Mouse (Mus musculus): Measurements from ENCODE around the gene Gdpd1. TPM values are rescaled to one million over a fixed set of nuclear protein-coding genes. Genes with fewer than 3 reads are reported as not detected.

Gdpd1 gene
- polyA plus RNA-seq, 1 experiment from 2014 or later: 195 TPM

- no peaks in the 10 kb centered on the region for H3K36me3 ChIP-seq (ENCODE audit: control insufficient read depth, insufficient read depth)
- ATAC-seq: no peak
- H3K27me3 ChIP-seq (replicated peaks; ENCODE audit: control insufficient read depth, insufficient read depth, low read length): no peaks in the 10 kb centered on the region
- H3K4me2 ChIP-seq (ENCODE audit: low read length): no peak overlapping the region
- 87% methylated on average over 8 of the region's 8 CpGs for WGBS
- H3K4me3 ChIP-seq (replicated peaks; ENCODE audit: low read length): no peak overlapping the region
- H3K9me3 ChIP-seq (ENCODE audit: control insufficient read depth, low read length): no peaks in the 10 kb centered on the region
- H3K9ac ChIP-seq (replicated peaks; ENCODE audit: low read depth, low read length): no peak overlapping the region
- no peak overlapping the region for H3K27ac ChIP-seq (ENCODE audit: low read length)
- no peaks in the 10 kb centered on the region for H3K4me1 ChIP-seq (replicated peaks; ENCODE audit: control insufficient read depth, insufficient read depth, low read length)
Observed at GRCm38 (mm10) chr11:87019431-87019830, 54.4 kb downstream of the Gdpd1 start.

GRCm38 (mm10) chr11:87018081-87018480, 55.8 kb downstream of the Gdpd1 start:
- no peaks in the 10 kb centered on the region for H3K9me3 ChIP-seq (ENCODE audit: control insufficient read depth, low read length)
- 69% methylated on average over 4 of the region's 4 CpGs for WGBS
- ATAC-seq: no peak
- H3K36me3 ChIP-seq (ENCODE audit: control insufficient read depth, insufficient read depth): no peaks in the 10 kb centered on the region
- H3K9ac ChIP-seq (replicated peaks; ENCODE audit: low read depth, low read length): no peak overlapping the region
- H3K27ac ChIP-seq (ENCODE audit: low read length): no peak overlapping the region
- H3K27me3 ChIP-seq (replicated peaks; ENCODE audit: control insufficient read depth, insufficient read depth, low read length): no peaks in the 10 kb centered on the region
- no peak overlapping the region for H3K4me2 ChIP-seq (ENCODE audit: low read length)
- no peaks in the 10 kb centered on the region for H3K4me1 ChIP-seq (replicated peaks; ENCODE audit: control insufficient read depth, insufficient read depth, low read length)
- no peak overlapping the region for H3K4me3 ChIP-seq (replicated peaks; ENCODE audit: low read length)

GRCm38 (mm10) chr11:87015691-87016090, 58.2 kb downstream of the Gdpd1 start:
- H3K4me2 ChIP-seq (ENCODE audit: low read length): no peak overlapping the region
- no peaks in the 10 kb centered on the region for H3K4me1 ChIP-seq (replicated peaks; ENCODE audit: control insufficient read depth, insufficient read depth, low read length)
- no peak overlapping the region for H3K9ac ChIP-seq (replicated peaks; ENCODE audit: low read depth, low read length)
- no peaks in the 10 kb centered on the region for H3K9me3 ChIP-seq (ENCODE audit: control insufficient read depth, low read length)
- no peaks in the 10 kb centered on the region for H3K36me3 ChIP-seq (ENCODE audit: control insufficient read depth, insufficient read depth)
- H3K27ac ChIP-seq (ENCODE audit: low read length): no peak overlapping the region
- no peak for ATAC-seq
- H3K27me3 ChIP-seq (replicated peaks; ENCODE audit: control insufficient read depth, insufficient read depth, low read length): no peaks in the 10 kb centered on the region
- no peak overlapping the region for H3K4me3 ChIP-seq (replicated peaks; ENCODE audit: low read length)
- 67% methylated on average over 3 of the region's 3 CpGs for WGBS

- Histone ChIP-seq H3K9me3 (ENCODE audit: control insufficient read depth, low read length) (no peaks in the 10 kb centered on the region), H3K27ac (ENCODE audit: low read length) (no peak overlapping the region), H3K36me3 (ENCODE audit: control insufficient read depth, insufficient read depth) (no peaks in the 10 kb centered on the region), H3K4me2 (ENCODE audit: low read length) (no peak overlapping the region), H3K27me3 (replicated peaks; ENCODE audit: control insufficient read depth, insufficient read depth, low read length) (no peaks in the 10 kb centered on the region), H3K4me1 (replicated peaks; ENCODE audit: control insufficient read depth, insufficient read depth, low read length) (peaks cover 7% of the 10 kb centered on the region), H3K4me3 (replicated peaks; ENCODE audit: low read length) (no peak overlapping the region), H3K9ac (replicated peaks; ENCODE audit: low read depth, low read length) (no peak overlapping the region)
- no peak for ATAC-seq
- WGBS: 23% methylated on average over 9 of the region's 9 CpGs
Observed at GRCm38 (mm10) chr11:87010476-87010875, 63.4 kb downstream of the Gdpd1 start.

- WGBS: 2% methylated on average over 8 of the region's 8 CpGs
- Histone ChIP-seq H3K9ac (replicated peaks; ENCODE audit: low read depth, low read length) (no peak overlapping the region), H3K4me2 (ENCODE audit: low read length) (no peak overlapping the region), H3K27ac (ENCODE audit: low read length) (no peak overlapping the region), H3K27me3 (replicated peaks; ENCODE audit: control insufficient read depth, insufficient read depth, low read length) (no peaks in the 10 kb centered on the region), H3K4me3 (replicated peaks; ENCODE audit: low read length) (no peak overlapping the region), H3K9me3 (ENCODE audit: control insufficient read depth, low read length) (no peaks in the 10 kb centered on the region), H3K4me1 (replicated peaks; ENCODE audit: control insufficient read depth, insufficient read depth, low read length) (peaks cover 7% of the 10 kb centered on the region), H3K36me3 (ENCODE audit: control insufficient read depth, insufficient read depth) (no peaks in the 10 kb centered on the region)
- ATAC-seq: no peak
Observed at GRCm38 (mm10) chr11:87007371-87007770, 66.5 kb downstream of the Gdpd1 start.

- 61% methylated on average over 12 of the region's 12 CpGs for WGBS
- ATAC-seq: no peak
- Histone ChIP-seq H3K4me3 (replicated peaks; ENCODE audit: low read length) (no peak overlapping the region), H3K9ac (replicated peaks; ENCODE audit: low read depth, low read length) (no peak overlapping the region), H3K27me3 (replicated peaks; ENCODE audit: control insufficient read depth, insufficient read depth, low read length) (no peaks in the 10 kb centered on the region), H3K9me3 (ENCODE audit: control insufficient read depth, low read length) (no peaks in the 10 kb centered on the region), H3K4me2 (ENCODE audit: low read length) (no peak overlapping the region), H3K4me1 (replicated peaks; ENCODE audit: control insufficient read depth, insufficient read depth, low read length) (peaks cover 7% of the 10 kb centered on the region), H3K36me3 (ENCODE audit: control insufficient read depth, insufficient read depth) (no peaks in the 10 kb centered on the region), H3K27ac (ENCODE audit: low read length) (no peak overlapping the region)
Observed at GRCm38 (mm10) chr11:87004960-87005755, 68.7 kb downstream of the Gdpd1 start.

GRCm38 (mm10) chr11:87002078-87002829, 71.6 kb downstream of the Gdpd1 start:
- Histone ChIP-seq H3K4me2 (ENCODE audit: low read length) (no peak overlapping the region), H3K27me3 (replicated peaks; ENCODE audit: control insufficient read depth, insufficient read depth, low read length) (no peaks in the 10 kb centered on the region), H3K4me3 (replicated peaks; ENCODE audit: low read length) (no peak overlapping the region), H3K4me1 (replicated peaks; ENCODE audit: control insufficient read depth, insufficient read depth, low read length) (peaks cover 3% of the 10 kb centered on the region; the same call in 1 of the 2 replicates), H3K36me3 (ENCODE audit: control insufficient read depth, insufficient read depth) (no peaks in the 10 kb centered on the region), H3K9me3 (ENCODE audit: control insufficient read depth, low read length) (no peaks in the 10 kb centered on the region), H3K9ac (replicated peaks; ENCODE audit: low read depth, low read length) (no peak overlapping the region), H3K27ac (ENCODE audit: low read length) (no peak overlapping the region)
- WGBS: 74% methylated on average over 10 of the region's 10 CpGs
- ATAC-seq: no peak

- H3K4me2 ChIP-seq (ENCODE audit: low read length): no peak overlapping the region
- no peak overlapping the region for H3K9ac ChIP-seq (replicated peaks; ENCODE audit: low read depth, low read length)
- no peak overlapping the region for H3K27ac ChIP-seq (ENCODE audit: low read length)
- H3K27me3 ChIP-seq (replicated peaks; ENCODE audit: control insufficient read depth, insufficient read depth, low read length): no peaks in the 10 kb centered on the region
- no peaks in the 10 kb centered on the region for H3K4me1 ChIP-seq (replicated peaks; ENCODE audit: control insufficient read depth, insufficient read depth, low read length)
- H3K36me3 ChIP-seq (ENCODE audit: control insufficient read depth, insufficient read depth): no peaks in the 10 kb centered on the region
- no peak for ATAC-seq
- H3K4me3 ChIP-seq (replicated peaks; ENCODE audit: low read length): no peak overlapping the region
- 87% methylated on average over 8 of the region's 8 CpGs for WGBS
- no peaks in the 10 kb centered on the region for H3K9me3 ChIP-seq (ENCODE audit: control insufficient read depth, low read length)
Observed at GRCm38 (mm10) chr11:87001217-87001616, 72.6 kb downstream of the Gdpd1 start.

- WGBS: 31% methylated on average over 2 of the region's 2 CpGs
- Histone ChIP-seq H3K36me3 (ENCODE audit: control insufficient read depth, insufficient read depth) (no peaks in the 10 kb centered on the region), H3K4me1 (replicated peaks; ENCODE audit: control insufficient read depth, insufficient read depth, low read length) (peaks cover 27% of the 10 kb centered on the region), H3K4me3 (replicated peaks; ENCODE audit: low read length) (no peak overlapping the region), H3K27ac (ENCODE audit: low read length) (no peak overlapping the region; the same call in 1 of the 2 replicates), H3K4me2 (ENCODE audit: low read length) (no peak overlapping the region), H3K27me3 (replicated peaks; ENCODE audit: control insufficient read depth, insufficient read depth, low read length) (no peaks in the 10 kb centered on the region), H3K9ac (replicated peaks; ENCODE audit: low read depth, low read length) (no peak overlapping the region), H3K9me3 (ENCODE audit: control insufficient read depth, low read length) (no peaks in the 10 kb centered on the region)
- no peak for ATAC-seq
Observed at GRCm38 (mm10) chr11:86996266-86996665, 77.6 kb downstream of the Gdpd1 start.
